Mouse (Mus musculus): ENCODE measurements around the gene Ccdc12. TPM values are rescaled to one million over a fixed set of nuclear protein-coding genes. Genes with fewer than 3 reads are reported as not detected.
A peak's percentile ranks its signal among the peaks of the same experiment; 100 is the strongest.
"Not testable (repeated sequence)": the region's sequence is repeated elsewhere in the genome, so short reads cannot be mapped to it uniquely, and the experiment has no call there.

Gene Ccdc12
- total RNA-seq, 2 experiments from 2014 or later = 57.0 to 57.9 TPM

DNA sequence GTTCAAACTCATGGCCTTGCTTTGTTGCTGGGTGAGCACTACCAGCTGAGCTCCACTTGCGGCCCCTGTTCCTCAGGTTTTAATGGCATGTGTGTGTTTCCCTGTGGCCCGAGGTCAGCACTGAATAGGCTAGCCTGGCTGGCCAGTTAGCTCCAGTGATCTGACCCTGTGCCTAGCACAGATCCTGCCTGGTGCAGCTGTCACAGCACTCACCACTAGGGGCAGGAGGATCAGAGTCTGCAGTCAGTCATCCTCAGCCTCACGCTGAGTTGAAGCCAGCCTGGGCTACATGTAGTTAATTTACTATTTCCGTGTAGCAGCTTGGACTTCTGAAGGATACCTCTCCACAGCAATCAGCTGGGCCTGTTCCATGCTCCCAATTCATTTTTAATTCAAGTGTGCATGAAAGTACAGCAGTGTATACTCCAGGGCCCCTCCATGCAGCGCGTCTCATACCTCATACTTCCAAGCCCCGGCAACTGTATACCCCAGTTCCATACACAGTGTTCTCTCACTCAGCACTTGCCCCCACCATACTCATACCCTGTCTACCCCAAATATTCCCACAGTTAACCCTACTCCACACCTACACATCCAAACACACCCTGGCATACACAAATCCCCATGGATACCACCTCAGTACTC lies 16.3 kb downstream of the Ccdc12 start:
- DNase-seq (ENCODE audit: low spot score in 2 of 2) = no peak

DNA sequence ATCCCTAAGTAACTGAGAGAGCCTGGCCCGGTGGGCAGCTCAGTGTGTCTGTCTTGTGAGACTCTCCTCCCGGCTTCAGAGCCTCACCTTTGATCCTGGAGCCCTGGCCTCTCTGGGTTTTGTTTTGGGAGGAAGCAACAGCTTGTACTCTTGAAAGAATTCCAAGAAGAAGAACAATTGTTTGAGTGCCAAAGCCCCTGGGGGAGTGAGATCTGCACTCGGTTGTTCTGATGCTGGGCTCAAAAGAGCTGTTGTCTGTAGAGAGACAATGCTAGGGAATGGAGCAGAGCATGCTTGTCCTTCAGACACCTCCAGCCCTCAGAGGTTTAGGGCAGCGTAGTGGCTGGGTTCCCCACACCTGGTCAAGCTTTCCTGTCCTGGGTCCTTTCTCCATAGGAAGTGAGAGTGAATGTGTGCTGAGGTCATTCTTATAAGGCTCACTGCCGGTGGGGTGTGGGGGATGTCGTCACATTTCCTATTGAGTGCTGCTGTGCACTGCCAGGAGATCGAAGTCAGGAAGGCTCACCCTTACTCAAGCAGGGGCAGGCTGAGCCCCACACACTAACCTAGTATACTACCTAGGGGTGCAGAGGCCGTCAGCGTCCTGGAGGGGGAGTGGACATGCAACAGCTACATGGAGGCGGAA lies 16.9 kb downstream of the Ccdc12 start:
- DNase-seq (ENCODE audit: low spot score in 2 of 2) = no peak

DNA sequence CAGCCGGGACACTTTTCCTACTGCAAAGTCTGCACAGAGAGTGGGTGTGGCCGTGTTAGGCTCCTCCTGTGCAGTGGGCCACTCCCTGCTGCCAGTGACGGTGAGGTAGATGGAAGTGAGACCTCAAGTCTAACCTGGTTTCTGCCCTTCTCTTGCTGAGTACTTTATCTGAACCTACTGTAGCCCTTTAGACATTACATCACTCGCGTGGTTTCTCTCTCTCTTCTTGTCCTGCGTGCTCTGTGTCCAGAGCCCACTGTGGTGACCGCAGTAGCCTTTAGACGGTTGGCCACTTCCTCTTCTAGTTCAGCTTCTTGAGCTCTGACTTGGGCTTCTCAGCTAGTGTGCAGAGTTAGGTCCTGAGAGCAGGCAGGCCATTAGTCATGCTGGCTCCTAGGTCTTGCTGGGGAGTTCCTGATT lies 20.2 kb downstream of the Ccdc12 start:
- no peak for DNase-seq (ENCODE audit: low spot score in 2 of 2)

DNA sequence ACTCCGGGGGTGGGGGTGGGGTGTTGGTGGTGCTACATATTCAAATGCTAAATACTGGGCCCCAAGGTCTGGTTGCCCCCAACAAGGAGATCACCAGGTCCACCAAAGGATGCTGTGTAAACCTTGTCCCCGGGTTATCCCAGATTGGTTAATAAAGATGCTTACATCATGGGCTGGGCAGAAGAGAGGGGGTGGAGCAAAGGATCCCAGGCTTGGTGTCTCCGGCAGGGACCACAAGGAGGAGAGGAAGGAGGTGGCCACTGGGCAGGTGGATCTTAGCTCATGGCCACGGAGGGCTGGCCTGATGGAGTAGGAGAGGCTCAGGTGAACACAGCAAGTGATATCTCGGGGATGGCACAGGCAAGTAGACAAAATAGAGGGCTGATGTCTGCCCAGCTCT lies 22.6 kb downstream of the Ccdc12 start:
- DNase-seq (ENCODE audit: low spot score in 2 of 2) = no peak

DNA sequence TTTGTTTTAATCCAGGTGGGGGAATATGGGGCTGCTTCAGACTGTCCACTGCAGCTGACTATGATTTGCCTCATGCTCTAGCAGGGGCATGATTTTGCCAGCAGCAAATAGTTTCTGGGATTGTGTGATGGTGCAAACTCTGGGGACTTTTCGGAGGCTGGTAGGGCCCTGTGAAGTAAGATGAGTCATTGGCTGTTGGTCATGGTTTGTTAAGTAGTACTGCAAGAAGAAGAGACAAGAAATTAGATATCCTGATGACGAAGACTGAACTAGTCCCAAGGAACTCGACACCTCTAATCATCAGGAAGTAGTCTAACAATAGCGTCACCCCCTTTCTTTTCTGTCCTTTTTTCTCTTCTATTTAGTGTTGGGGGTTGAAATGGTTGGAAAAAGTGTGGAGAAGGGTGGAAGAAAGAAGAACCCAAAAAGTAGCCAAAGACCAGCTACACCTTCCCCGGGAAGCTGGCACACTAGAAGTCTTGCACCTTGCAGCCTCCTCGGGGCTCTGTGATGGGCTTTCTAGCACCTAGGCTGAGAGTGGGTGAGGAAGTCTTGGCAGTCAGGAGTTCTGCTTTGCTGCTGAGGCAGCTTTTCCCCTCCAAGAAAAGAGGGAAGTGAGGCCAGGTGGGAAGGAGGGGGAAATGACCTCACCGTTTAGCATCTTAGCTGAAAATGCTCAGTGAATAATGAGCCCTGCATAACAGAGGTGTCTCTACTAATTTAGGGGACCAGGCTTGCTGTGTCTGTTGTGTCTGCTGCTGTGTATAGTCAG lies 24.6 kb downstream of the Ccdc12 start:
- DNase-seq (ENCODE audit: low spot score in 2 of 2) = no peak

DNA sequence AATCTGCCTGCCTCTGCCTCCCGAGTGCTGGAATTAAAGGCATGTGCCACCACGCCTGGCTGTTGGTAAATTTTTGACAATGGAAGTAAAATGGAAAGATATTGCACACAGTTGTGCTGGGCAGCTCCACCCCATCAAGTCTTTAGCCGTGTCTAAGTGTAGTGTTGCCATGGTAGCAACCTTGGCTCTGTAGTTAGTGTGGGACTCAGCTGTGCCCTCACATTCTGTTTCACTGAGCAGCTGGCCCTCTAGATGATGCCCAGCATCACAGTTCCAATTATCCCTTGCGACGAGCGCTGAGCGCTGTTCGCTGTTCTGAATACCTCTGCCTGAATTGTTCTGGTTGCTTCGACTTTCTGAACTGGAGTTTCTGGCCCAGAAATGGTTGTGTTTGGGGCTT lies 25.5 kb downstream of the Ccdc12 start:
- DNase-seq (ENCODE audit: low spot score in 2 of 2) = no peak

DNA sequence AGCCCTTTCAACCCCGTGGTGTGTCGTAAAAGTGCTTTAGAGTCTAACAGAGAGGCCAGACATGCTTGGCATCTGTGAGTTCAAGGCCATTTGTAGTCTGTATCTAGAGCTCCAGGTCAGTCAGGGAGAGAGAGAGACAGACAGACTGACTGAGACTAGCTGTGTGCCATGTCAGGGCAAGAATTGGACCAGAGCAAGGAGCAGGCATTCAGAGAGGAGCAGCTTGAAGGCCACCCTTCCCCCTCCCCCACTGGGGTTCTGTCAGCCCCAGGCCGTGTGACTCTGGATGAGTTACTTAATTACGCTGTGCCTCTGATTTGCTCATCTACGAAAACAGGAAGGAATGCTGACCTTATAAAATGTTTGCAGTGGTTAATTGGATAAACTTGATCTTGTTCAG lies 26.0 kb downstream of the Ccdc12 start:
- no peak for DNase-seq (ENCODE audit: low spot score in 2 of 2)

DNA sequence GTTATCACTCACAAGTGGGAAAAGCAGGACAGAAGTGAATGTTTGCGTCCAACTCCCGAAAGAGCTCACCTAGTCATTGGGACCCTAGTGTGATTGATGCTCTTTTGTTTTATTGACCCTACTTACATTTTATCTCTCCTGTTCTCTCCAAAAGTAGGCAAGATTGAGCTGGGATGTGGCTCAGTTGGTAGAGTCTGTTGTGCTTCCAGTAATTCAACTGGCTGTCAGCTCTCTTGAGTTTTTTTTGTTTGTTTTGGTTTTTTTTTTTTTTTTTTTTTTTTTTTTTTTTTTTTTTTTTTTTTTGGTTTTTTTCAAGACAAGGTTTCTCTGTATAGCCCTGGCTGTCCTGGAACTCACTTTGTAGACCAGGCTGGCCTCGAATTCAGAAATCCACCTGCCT lies 26.4 kb downstream of the Ccdc12 start:
- DNase-seq (ENCODE audit: low spot score in 2 of 2) = not testable (repeated sequence)

DNA sequence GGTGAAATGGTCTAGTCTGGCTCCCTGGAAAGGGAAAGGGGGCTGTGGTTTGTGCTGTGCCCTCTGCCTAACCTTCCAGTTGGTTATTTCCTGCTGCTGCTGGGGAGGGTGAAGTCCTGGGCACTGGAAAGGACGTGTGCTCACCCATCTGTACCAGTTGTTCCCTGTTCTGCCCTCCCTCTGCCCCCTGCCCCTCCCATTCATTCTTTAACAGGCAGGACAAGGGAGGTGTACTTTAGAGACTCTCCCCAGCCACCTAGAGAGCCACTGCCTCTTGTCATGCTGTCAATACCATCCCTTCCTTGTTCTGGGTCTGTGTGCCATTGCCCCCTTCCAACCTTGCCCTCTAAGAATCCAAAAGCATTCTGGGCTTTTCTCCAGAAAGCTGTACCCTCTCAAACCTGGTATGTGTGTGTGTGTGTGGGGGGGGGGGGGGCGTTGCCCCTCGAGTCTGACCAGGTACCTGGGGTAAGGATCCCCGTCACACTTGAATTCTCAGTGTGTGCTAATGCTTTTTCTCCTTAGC lies 27.3 kb downstream of the Ccdc12 start:
- no peak for DNase-seq (ENCODE audit: low spot score in 2 of 2)

DNA sequence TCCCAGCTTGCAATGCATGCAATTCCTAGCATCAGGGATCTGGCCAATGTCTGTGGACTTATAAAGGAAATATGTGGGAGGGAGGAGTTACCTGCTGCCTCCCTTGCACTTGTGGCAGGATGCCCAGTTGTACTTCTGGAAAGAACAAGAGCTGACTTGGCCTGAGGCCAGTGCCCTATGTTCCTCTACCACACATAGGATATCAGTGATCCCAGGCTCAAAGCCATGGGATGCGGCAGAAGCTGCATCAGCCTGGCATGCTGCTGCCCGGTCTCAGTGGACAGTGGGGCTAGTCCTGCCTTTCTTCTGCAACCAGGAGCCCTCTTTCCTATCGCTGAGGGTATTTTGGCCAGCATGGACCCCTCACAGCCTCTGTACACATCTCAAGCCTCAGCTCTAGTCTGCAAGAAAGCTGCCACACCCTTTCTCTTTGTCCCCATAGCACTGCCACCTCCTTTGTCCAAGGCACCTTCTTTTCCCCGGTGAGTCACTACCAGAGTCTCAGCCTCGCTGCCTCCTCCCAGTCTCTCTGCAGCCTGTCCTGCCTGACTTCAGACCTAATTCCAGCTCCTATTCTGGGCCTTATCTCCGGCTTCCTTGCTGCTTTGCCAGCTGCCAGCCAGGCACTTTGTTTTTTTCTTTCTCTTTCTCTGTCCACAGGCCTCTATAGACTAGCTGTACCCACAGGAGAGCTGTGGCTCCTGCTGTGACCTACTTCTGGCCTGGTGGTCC lies 28.0 kb downstream of the Ccdc12 start:
- DNase-seq (ENCODE audit: low spot score in 2 of 2) = peak in 1 of 2 experiments; percentile 40

DNA sequence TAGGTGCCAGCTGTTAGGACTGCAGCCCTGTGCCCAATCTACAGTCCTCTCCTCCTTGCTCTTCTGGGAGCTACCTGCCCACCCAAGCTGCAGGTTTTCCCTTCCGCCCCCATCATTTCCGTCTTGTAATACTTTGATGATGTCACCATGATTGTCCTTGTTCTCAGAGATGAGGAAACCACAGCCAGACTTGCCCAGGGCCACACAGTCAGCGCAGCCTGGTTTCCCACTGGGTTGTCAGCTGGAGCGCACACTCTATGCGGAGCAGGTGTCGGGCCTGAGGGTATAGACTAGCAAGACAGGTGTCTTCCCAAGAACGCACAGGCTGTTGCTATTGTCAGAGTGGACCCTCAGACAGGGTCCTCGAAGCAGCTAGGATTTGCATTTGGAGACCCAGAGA lies 28.9 kb downstream of the Ccdc12 start:
- DNase-seq (ENCODE audit: low spot score in 2 of 2) = no peak

DNA sequence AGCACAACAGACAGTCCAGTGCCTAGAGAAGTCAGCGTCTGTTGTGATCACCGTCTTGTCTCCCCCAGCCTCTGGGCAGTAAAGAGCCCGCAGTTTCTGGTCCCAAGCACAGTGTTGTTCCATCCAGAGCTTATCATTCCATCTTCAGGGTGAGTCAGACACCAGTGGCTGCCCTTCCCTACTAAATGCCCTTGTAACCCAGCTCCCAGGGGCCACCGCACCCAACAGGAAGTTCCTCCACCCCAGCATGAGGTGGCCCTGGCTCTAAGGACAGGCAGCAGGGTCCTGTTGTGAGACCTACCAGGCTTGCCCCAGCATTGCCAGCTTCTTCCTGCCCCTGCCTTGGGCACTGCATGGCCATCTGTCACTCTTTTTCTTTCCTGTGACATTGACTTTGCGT lies 29.3 kb downstream of the Ccdc12 start:
- no peak for DNase-seq (ENCODE audit: low spot score in 2 of 2)

DNA sequence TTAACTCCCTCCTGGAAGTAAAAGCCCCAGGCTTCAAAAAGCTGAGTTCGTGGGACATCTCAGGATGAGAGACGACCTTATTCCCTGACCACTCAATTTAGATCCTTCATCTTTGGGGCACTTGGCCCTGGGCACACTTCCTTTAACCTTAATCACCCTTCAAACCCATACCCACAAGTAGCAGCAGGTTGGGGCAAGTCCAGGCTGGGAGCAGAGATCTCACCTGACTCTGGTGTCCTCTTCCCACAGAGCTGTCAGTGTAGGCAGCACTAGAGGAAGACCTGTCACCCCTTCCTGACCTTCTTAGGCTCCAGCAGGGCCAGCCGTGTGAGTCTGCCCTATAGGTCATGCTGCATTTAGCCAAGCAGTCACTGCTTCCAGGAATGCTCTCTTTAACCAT lies 30.2 kb downstream of the Ccdc12 start:
- no peak for DNase-seq (ENCODE audit: low spot score in 2 of 2)

DNA sequence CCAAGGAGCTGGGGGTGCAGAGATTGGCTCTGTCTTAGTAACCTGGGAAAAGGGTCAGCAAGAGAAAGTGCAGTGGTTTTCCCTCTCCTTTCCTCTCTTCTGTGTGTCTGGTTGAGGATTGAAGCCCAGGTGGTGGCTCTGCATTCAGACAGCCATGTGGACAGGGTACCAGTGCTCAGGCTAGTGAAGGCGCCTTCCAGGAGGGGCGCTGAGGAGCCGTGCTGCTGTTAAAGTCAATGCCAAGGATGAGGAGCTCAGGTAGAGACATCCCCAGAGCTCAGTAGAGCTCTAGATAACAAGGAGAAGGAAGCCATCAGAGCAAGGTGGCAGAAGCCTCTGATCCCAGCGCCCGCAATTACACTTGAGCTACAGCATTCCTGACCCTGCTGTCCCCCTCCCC lies 30.8 kb downstream of the Ccdc12 start:
- no peak for DNase-seq (ENCODE audit: low spot score in 2 of 2)

DNA sequence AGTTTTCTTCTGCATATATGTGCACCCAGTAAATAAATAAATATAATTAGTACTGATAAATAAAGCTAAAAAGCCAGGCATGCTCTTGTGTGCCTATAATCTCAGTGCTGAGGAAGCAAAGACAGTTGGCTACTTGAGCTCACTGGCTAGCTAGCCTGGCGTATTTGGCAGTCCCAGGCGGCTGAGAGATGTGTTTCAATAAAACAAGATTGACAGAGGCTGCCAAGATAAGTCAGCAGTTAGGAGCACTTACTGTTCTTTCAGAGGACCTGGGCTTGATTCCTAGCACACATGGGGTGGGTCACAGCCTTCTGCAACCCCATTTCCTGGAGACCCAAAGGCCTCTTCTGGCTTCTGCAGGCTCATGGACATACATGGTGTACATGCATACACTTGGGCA lies 31.5 kb downstream of the Ccdc12 start:
- DNase-seq (ENCODE audit: low spot score in 2 of 2) = no peak

DNA sequence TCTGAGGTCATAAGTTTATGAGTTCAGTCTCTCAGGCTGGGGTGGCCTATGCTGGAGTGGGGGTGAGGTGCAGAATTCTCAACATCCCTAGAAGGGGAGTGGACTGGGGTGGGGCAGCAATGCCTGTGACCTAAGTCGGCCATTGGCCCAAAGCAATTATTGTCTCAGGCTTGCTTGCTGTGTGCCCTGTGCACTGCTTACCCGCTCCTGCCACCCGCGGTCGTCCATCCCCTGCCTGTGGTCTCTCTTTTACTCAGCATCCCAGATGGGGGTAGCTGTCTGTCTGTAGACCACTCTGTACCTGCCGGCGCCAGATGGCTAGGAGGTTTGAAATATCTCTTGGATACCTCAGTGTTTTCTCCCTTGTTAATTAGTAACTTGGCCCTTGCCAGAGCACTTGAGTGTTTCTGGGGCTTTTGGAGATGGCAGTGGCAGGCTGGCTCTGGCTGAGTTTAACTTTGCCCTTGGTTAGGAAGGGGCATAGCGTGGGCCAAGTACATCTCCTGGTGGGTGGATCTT lies 33.0 kb downstream of the Ccdc12 start:
- no peak for DNase-seq (ENCODE audit: low spot score in 2 of 2)

DNA sequence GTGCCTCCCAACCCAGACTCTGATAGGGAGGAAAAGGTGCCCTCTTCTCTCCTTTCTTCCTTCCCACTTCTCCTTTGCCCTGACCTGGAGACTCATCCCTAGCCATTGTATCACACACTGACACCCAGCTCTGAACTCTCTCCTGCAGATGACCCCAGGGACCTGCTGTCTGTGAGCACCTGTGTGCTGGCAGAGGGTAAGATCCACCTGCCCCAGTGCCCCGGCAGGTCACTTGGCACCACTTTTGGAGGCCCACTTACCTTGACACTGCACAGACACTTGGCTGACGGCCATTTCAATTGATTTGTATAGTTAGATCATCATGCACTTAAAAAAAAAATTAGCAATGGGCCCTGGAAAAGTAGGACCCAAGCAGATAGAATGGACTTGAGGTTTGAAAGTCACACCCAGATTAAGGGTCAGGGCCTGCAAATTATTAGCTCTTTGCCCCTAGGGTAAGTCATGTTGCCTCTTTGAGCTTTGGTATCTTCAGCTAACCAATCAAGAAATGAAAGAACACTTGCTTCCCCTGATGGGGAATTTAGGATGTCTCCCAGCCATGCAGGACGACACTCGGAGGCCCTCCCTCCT lies 39.0 kb downstream of the Ccdc12 start:
- no peak for DNase-seq (ENCODE audit: low spot score in 2 of 2)

DNA sequence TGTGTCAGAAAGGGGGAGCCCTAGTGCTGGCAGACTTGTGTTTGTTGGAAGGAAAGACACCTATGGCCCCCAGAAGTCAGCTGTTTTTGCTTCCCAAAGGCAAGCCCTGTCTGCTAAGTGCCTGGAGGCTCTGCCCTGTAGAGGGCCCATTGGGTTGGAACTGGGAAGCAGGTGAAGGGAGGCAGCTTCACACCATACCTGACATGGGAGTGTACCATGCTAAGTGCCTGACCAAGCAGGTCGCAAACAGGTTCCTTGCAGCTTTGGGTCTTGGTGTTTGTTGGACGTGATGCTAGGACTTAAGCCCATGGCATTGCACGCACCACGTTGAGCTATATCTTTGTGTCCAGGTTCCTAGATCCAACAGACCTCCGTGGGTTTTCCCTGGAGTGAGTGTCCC lies 40.1 kb downstream of the Ccdc12 start:
- no peak for DNase-seq (ENCODE audit: low spot score in 2 of 2)

DNA sequence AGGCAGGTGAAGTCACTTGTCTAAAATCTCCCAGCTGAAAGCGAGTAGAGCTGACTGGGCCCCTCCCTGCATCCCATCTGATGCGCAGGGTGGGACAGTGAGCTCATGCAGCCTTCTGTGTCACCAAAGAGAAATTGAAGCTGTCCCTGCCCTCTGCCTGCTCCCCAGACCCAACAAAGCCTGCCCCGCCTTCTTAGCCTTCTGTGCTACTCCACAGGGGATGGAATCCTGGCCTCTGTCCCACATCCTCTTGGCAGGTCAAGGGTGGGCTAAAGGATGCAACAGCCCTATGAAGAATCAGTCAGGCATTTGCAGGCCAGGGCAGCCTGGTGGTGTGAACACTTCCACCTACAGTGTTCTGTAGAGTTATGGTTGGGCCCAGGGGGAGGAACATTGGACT lies 41.2 kb downstream of the Ccdc12 start:
- no peak for DNase-seq (ENCODE audit: low spot score in 2 of 2)

DNA sequence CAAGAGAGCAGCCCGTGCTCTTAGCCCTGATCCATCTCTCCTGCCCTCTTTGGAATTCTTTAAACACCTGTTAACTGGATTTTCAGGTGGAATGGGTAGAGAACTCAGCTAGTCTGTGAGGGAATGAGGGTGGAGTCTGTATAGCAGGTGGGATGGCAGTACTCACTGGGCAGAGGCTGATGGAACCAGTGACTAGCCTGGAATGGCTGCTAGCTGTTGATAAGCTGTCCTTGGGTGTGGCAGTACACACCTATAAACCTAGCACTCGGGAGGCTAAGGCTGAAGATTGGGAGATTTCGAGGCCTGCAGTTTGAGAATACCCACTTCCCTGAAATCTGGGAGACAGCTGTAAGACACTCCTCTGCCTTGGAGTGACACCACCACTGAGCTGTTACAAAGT lies 43.3 kb downstream of the Ccdc12 start:
- no peak for DNase-seq (ENCODE audit: low spot score in 2 of 2)

All from gastrocnemius, postnatal 4 days (tissue).